Mouse (Mus musculus) limb, embryonic 11.5 days (tissue): ENCODE measurements around the gene Cdc42ep3. TPM values are rescaled to one million over a fixed set of nuclear protein-coding genes. Genes with fewer than 3 reads are reported as not detected.

ENCODE experiments used
- ATAC-seq: fragments of 200-750 bp; cut with Nextera tagmentation; 2 replicates; pipeline ENCODE4 v1.8.0; 2017; ENCODE audit warnings: low read depth; ENCODE audit not compliant: insufficient number of reproducible peaks, low FRiP score, low TSS enrichment
- DNase-seq: peaks from one replicate; pipeline ENCODE4 v3.0.0-alpha.2; 2015; ENCODE audit warnings: low spot score
- H3K27ac ChIP-seq: fragments of 300-500 bp; sonication (generic); replicated peaks from 2 replicates; pipeline ENCODE4 v1.5.1; 2014; ENCODE audit warnings: low read depth, mild to moderate bottlenecking, low read length
- H3K27me3 ChIP-seq: fragments of 300-500 bp; sonication (generic); 2 replicates; pipeline ENCODE4 v1.6.1; 2014; ENCODE audit warnings: mild to moderate bottlenecking, low read length, mixed read lengths; ENCODE audit not compliant: control insufficient read depth, insufficient read depth
- H3K36me3 ChIP-seq: fragments of 300-500 bp; sonication (generic); 2 replicates; pipeline ENCODE4 v1.6.1; 2014; ENCODE audit warnings: mild to moderate bottlenecking, low read length, moderate library complexity, mixed read lengths; ENCODE audit not compliant: control insufficient read depth, insufficient read depth
- H3K4me1 ChIP-seq: fragments of 300-500 bp; sonication (generic); 2 replicates; pipeline ENCODE4 v1.6.1; 2014; ENCODE audit warnings: low read length, mixed read lengths; ENCODE audit not compliant: control insufficient read depth, insufficient read depth
- H3K4me2 ChIP-seq: fragments of 300-500 bp; sonication (generic); 2 replicates; pipeline ENCODE4 v1.6.1; 2014; ENCODE audit warnings: low read depth, mild to moderate bottlenecking, moderate library complexity; ENCODE audit not compliant: severe bottlenecking
- H3K4me3 ChIP-seq: fragments of 300-500 bp; sonication (generic); 2 replicates; pipeline ENCODE4 v1.5.1; 2014; ENCODE audit warnings: low read depth, low read length
- H3K9ac ChIP-seq: fragments of 300-500 bp; sonication (generic); 2 replicates; pipeline ENCODE4 v1.6.1; 2014; ENCODE audit warnings: mild to moderate bottlenecking, low read length
- H3K9me3 ChIP-seq: fragments of 300-500 bp; sonication (generic); 2 replicates; pipeline ENCODE4 v1.6.1; 2016; ENCODE audit warnings: low read length; ENCODE audit not compliant: control insufficient read depth
- WGBS: fragments of 180-500 bp; shearing (Covaris S2); extraction: QIAGEN DNeasy Blood & Tissue Kit; methylation state at CpG from one replicate; pipeline ENCODE4 v1.1.7; 2014; 5-methylcytosine and 5-hydroxymethylcytosine counted together
- polyA plus RNA-seq: library from polyadenylated mRNA; unstranded; fragments of >200 nt; fragmentation: Nextera tagmentation; extraction: Ambion mirVana; gene quantifications from 2 replicates; pipeline ENCODE4 v1.2.1, GENCODE M21; 2014

Gene Cdc42ep3
- polyA plus RNA-seq, 1 experiment from 2014 or later, result 62.0 TPM

GRCm38 (mm10) chr17:79349371-79349770 is 5.5 kb downstream of the Cdc42ep3 start:
- Histone ChIP-seq H3K4me1 (peaks cover 13% of the 10 kb centered on the region), H3K4me3 (no peak overlapping the region), H3K36me3 (no peaks in the 10 kb centered on the region), H3K9me3 (no peaks in the 10 kb centered on the region), H3K4me2 (no peak overlapping the region), H3K27ac (no peak overlapping the region), H3K9ac (no peak overlapping the region), H3K27me3 (no peaks in the 10 kb centered on the region)
- ATAC-seq (no peak), DNase-seq (no peak)
- WGBS, result 79% methylated on average over 4 of the region's 4 CpGs

GRCm38 (mm10) chr17:79347920-79348589 is 6.8 kb downstream of the Cdc42ep3 start:
- H3K27me3 ChIP-seq, result no peaks in the 10 kb centered on the region
- H3K4me2 ChIP-seq, result no peak overlapping the region
- peaks cover 8% of the 10 kb centered on the region for H3K4me1 ChIP-seq
- no peaks in the 10 kb centered on the region for H3K36me3 ChIP-seq
- H3K27ac ChIP-seq, result no peak overlapping the region
- no peak for ATAC-seq
- no peak overlapping the region for H3K9ac ChIP-seq
- no peaks in the 10 kb centered on the region for H3K9me3 ChIP-seq
- 82% methylated on average over 7 of the region's 7 CpGs for WGBS
- H3K4me3 ChIP-seq, result no peak overlapping the region
- no peak for DNase-seq

GRCm38 (mm10) chr17:79347291-79347690 is 7.6 kb downstream of the Cdc42ep3 start:
- 87% methylated on average over 4 of the region's 4 CpGs for WGBS

GRCm38 (mm10) chr17:79345001-79345709 is 9.7 kb downstream of the Cdc42ep3 start:
- no peak overlapping the region for H3K4me2 ChIP-seq
- no peak overlapping the region for H3K27ac ChIP-seq
- 92% methylated on average over 25 of the region's 25 CpGs for WGBS
- ATAC-seq (no peak), DNase-seq (no peak)
- H3K9me3 ChIP-seq, result no peaks in the 10 kb centered on the region
- no peaks in the 10 kb centered on the region for H3K36me3 ChIP-seq
- no peaks in the 10 kb centered on the region for H3K27me3 ChIP-seq
- H3K4me1 ChIP-seq, result peaks cover 2% of the 10 kb centered on the region; the same call in 1 of the 2 replicates
- no peak overlapping the region for H3K9ac ChIP-seq
- no peak overlapping the region for H3K4me3 ChIP-seq

More at GRCm38 (mm10) chr17:79347291-79347690, 7.6 kb downstream of the Cdc42ep3 start:
- Histone ChIP-seq H3K4me1 (peaks cover 5% of the 10 kb centered on the region; the same call in 1 of the 2 replicates), H3K27me3 (no peaks in the 10 kb centered on the region), H3K9ac (no peak overlapping the region), H3K9me3 (no peaks in the 10 kb centered on the region), H3K27ac (no peak overlapping the region), H3K4me2 (no peak overlapping the region), H3K36me3 (no peaks in the 10 kb centered on the region), H3K4me3 (no peak overlapping the region)
- DNase-seq (no peak), ATAC-seq (no peak)

- H3K9ac ChIP-seq, result no peak overlapping the region
- H3K4me1 ChIP-seq, result peaks cover 2% of the 10 kb centered on the region; the same call in 1 of the 2 replicates
- 51% methylated on average over 5 of the region's 5 CpGs for WGBS
- H3K27me3 ChIP-seq, result no peaks in the 10 kb centered on the region
- H3K27ac ChIP-seq, result peak overlapping the region; percentile 31; the same call in 1 of the 2 replicates
- DNase-seq (no peak), ATAC-seq (peak; percentile 37; the same call in 1 of the 2 replicates)
- H3K36me3 ChIP-seq, result no peaks in the 10 kb centered on the region
- H3K4me3 ChIP-seq, result no peak overlapping the region
- H3K9me3 ChIP-seq, result no peaks in the 10 kb centered on the region
- H3K4me2 ChIP-seq, result no peak overlapping the region
These were observed 11.5 kb downstream of the Cdc42ep3 start for GRCm38 (mm10) chr17:79343334-79343946.

- Histone ChIP-seq H3K4me2 (no peak overlapping the region), H3K4me3 (no peak overlapping the region), H3K27ac (peak overlapping the region; percentile 31; the same call in 1 of the 2 replicates), H3K27me3 (no peaks in the 10 kb centered on the region), H3K4me1 (peaks cover 2% of the 10 kb centered on the region; the same call in 1 of the 2 replicates), H3K9ac (no peak overlapping the region), H3K36me3 (no peaks in the 10 kb centered on the region), H3K9me3 (no peaks in the 10 kb centered on the region)
- peak; percentile 52 for ATAC-seq
- 46% methylated on average over 3 of the region's 3 CpGs for WGBS
- DNase-seq, result no peak
These were observed 12.1 kb downstream of the Cdc42ep3 start for GRCm38 (mm10) chr17:79342639-79343333.

GRCm38 (mm10) chr17:79341946-79342470 is 12.9 kb downstream of the Cdc42ep3 start:
- WGBS, result 62% methylated on average over 7 of the region's 7 CpGs
- Histone ChIP-seq H3K4me2 (no peak overlapping the region), H3K36me3 (no peaks in the 10 kb centered on the region), H3K27me3 (no peaks in the 10 kb centered on the region), H3K4me3 (no peak overlapping the region), H3K9ac (no peak overlapping the region), H3K27ac (no peak overlapping the region), H3K4me1 (peaks cover 5% of the 10 kb centered on the region; the same call in 1 of the 2 replicates), H3K9me3 (no peaks in the 10 kb centered on the region)
- DNase-seq (no peak), ATAC-seq (no peak)

- H3K4me1 ChIP-seq, result peaks cover 3% of the 10 kb centered on the region; the same call in 1 of the 2 replicates
- ATAC-seq (no peak), DNase-seq (no peak)
- H3K4me3 ChIP-seq, result no peak overlapping the region
- H3K9me3 ChIP-seq, result no peaks in the 10 kb centered on the region
- 69% methylated on average over 3 of the region's 3 CpGs for WGBS
- no peak overlapping the region for H3K27ac ChIP-seq
- peaks cover 3% of the 10 kb centered on the region; the same call in 1 of the 2 replicates for H3K36me3 ChIP-seq
- no peak overlapping the region for H3K4me2 ChIP-seq
- no peak overlapping the region for H3K9ac ChIP-seq
- H3K27me3 ChIP-seq, result no peaks in the 10 kb centered on the region
These were observed 17.4 kb downstream of the Cdc42ep3 start for GRCm38 (mm10) chr17:79337494-79337893.
